Mouse (Mus musculus): Measurements from ENCODE around the gene Gm15140.
"Not testable (repeated sequence)": the region's sequence is repeated elsewhere in the genome, so short reads cannot be mapped to it uniquely, and the experiment has no call there.

Gene Gm15140

DNA sequence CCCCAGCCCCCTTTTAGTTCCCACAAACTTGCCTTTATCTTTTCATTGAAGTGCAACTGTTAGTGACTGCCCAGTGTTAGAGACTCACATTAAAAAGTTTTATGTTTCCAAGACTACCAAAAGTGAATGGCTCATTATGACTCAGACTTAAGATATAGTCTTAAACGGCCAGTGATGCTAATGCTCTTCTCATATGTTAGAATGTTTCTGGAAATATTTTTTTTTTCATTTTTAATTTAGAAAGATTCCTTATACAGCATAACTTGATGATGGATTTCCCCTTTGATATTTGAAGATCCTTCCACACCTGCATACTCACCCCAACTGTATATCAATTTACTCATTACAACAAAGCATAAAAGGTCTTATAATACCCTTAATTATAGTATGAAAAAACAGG is at the start of gene Gm15140:
TSS of gene Gm15140 (minus strand) at position 101 of the 400 bp plus-strand sequence.
- not testable (repeated sequence) for DNase-seq
